Mouse (Mus musculus) urinary bladder, postnatal 4 days (tissue): ENCODE results near the gene Pmepa1.

Experiments used
- DNase-seq, 2 experiments: peaks; one replicate each; pipeline ENCODE4 v3.0.0; 2021 to 2022; ENCODE audit warnings: low spot score in 2 of 2

Gene Pmepa1

DNA sequence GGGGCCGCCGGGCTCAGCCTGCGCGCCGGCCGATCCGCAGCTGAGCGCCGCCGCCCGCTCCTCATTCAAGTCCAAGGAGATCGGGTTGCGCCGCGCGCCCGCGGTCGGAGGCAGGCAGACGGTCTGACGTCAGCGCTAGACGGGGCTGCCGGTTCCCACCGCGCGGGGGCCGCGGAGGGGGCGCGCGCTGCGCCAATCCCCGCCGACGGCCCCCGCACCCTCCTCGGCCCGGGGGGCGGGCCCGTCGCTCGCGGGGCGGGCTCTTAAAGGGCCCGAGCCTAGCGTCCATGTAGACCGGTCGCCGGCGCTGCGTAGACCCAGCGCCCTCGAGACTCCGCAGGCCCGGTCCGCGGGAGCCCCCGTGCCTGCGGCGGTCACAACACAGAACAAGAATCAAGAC, at the start of gene Pmepa1:
Gene Pmepa1, minus strand, starts transcription at position 125 of the 400 bp plus-strand sequence.
- peak; percentile 91 to 92 for DNase-seq

DNA sequence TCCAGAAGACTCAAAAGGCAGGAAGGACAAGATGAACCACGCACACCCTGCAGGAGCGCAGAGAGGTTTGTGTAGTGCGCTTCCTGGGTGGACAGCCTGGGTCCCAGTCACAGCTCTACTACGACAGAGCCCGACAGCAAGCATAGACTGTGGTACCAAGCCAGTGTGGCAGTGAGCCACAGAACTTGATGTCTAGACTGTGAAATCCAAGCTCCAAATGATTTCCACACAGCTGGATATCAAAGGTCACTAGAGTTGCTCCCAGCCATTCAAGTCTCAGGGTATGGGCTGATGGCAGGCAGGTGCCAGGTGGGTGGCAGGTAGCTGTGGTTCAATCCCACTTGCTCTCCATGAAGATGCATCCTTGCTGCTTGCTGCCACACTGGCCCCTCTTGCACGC, 45.4 kb upstream of the Pmepa1 start:
- no peak for DNase-seq

DNA sequence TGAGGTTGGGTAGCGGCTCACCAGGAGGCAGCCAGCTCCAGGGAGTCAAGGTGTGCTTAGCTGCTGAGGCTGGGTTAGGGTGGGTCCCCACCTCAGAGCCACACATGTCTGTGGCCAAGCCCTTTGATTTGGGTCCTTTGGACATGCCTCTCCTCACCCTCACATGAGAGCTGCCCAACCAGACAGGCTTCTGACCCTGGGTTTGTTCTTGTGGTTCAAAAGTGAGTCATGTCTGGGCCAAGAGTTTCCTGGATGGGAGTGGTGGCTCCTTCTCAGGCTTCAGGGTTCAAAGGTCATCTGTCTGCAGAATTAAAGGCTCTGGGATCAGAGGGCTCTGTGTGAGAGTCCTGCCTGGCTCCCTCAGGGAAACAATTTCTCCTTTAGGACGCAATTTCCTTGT, 44.9 kb upstream of the Pmepa1 start:
- DNase-seq, result no peak

DNA sequence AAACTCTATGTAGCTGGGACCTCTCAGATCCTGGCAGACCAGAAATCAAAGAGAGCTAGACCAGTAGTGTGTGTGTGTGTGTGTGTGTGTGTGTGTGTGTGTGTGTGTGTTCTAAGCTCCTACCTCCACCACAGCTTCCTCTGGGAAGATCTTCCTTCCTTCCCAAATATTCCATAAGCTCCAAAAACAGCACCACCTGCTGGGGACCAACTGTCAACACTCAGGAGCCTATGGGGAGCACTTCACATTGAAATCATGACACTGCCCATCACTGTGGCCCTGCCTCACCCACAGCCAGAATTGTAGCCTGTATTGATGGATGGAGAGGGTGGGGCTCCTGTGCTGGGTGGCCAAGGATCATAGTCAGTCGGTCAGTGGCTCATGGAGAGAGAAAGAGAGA, 38.0 kb upstream of the Pmepa1 start:
- no peak for DNase-seq

DNA sequence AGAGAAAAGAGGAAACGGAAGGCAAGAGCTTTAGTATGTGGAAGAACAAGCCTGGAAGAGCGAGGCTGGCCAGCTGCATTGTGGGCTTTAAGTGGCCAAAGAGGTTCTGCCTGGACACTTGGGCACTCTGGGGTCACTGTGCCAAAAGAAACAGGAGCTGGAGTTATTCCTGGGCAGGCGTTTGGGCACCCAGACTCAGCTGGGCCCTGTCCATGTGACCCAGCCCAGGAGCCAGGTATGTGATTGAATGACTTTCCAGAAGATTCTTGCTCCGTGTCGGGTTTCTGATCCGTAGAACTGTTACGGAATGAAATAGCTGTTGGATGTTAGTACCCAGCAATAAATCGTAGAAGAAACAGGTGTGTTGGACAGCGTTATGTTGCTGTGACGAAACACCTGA, 32.2 kb upstream of the Pmepa1 start:
- no peak for DNase-seq

DNA sequence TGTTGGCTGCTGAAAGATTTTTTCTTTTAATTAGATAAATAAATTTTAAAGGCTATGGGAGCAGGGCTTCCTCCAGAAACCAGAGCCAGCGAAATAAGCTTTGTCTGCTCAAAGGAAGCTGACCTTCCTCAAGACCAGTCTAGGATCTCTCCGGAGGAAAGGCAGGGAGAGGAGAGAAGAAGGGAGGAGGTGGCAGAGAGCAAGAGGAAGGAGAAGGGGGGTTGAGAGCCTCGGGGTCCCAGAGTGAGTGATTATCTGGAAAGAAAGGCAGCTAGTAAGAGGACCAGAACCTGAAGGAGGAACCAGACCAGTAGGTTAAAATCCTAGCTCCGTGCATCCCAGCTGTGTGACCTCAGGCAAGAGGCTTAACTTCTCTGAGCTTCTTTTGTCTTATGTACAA, 31.7 kb upstream of the Pmepa1 start:
- no peak for DNase-seq

DNA sequence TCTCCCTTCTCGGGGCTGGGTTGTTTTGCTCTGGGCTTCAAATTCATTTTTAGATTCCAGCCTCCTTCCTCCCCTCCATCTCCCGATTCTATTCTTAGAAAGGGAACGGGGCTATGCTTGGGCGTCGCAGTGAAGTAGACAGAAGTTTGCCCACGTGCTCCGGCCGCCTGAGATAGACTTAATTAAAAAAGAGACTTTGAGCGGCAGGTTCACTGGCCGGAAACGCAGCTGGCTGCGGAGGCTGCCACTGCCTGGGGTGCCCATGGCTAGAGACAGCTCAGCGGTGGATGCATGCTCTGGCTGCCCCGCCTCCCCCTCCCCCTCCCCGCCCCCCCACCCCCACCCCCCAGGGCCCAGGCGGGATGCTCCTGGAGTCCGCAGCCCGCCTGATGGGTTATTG, 31.2 kb upstream of the Pmepa1 start:
- peak in 1 of 2 experiments; percentile 28 for DNase-seq

DNA sequence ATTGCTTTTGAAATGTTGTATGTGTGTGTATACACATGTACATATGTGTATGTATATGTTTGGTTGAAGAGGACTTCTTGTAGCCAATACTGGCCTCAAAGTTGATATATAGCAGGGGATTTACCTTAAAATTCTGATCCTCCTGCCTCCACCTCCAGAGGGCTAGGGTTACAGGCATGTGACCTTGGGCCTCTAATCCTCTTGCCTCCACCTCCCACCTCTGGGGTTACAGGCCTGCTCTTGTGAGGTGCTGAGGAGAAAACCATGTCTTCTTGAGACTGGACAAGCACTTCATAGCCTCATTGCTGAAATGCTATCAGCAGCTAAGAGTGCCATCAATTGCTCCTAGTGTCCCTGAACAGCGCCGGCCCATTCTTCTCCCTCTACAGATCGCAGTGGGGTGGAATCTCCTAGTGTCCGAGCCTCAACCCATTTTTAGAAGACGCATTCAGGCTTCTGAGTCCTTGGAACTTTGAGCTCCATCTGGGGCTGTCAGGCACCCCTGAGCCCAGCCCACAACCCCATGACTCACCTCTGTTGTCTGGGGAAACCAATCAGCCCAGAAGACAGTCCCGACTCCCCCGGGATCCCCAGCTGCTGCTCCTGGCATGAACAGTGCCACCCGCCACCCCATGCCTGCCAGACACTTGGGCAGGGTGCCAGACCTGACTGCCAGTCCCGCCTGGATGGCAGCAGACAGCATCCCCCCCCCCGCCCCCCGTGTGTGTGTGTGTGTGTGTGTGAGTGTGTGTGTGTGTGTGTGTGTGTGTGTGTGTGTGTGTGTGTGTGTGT, 30.6 kb upstream of the Pmepa1 start:
- DNase-seq, result peak; percentile 70 to 77

DNA sequence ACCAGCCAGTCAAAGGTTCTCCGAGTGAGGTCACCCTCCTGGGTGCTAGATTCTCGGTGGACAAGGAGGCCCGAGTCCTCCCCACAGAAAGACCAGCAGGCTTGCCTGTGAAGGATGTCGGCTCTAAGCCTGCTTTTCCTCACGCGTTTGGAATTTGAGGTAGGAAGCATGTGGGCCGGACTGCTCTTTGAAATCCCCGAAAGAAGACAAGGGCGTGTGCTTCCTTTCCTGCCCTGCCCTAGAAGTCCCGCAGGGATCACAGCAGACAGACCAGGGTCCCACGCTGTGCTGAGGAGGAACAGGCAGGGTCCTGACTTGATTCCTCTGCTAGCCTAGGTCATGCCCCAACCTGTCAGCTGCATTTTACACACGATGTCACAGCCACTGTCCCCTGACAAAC, 28.7 kb upstream of the Pmepa1 start:
- no peak for DNase-seq

DNA sequence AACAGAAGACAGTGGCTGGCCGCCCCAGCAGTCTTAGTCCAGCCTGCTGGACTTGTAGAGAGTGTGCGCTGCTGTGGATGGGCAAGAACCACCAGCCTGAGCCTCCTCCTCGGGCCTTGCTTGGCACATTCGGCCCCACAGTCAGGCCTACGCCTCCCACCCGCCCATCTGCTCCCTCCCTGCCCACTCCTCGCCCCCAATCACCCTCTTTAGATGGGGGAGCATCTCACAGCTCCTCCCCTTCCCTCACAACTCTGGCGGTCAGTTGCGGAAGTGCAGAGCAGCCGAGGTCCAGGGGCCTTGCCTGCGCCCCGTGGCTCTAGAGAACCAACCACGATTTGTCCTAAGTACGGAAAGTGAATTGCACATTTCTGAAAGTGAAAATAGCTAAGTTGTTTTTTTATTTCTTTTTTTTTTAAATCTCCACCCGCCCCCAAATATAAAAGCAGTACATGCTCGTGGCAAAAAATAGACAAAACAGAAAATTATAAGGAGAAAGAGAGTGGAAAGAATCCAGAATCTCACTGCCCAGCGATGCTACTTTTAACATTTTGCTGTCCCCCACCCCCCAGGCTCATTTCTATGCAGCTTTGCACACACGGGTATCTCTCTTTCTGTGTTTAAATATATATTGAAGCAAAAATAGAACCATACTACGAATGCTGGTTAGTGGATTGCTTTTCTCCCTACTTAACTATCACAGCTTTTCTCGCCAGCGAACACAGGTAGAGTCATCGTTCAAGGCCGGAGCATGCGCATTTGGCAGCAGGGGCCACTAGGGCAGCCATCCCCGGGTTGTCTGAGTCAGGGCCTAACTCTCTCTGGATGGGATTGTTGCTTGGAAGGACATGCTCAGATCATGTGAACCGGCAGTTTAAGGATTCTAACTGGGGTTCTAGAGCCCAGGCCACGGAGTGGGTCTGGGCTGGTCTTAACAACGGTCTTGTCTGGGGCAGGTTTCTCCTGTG, 24.6 kb upstream of the Pmepa1 start:
- peak in 1 of 2 experiments; percentile 33 for DNase-seq

DNA sequence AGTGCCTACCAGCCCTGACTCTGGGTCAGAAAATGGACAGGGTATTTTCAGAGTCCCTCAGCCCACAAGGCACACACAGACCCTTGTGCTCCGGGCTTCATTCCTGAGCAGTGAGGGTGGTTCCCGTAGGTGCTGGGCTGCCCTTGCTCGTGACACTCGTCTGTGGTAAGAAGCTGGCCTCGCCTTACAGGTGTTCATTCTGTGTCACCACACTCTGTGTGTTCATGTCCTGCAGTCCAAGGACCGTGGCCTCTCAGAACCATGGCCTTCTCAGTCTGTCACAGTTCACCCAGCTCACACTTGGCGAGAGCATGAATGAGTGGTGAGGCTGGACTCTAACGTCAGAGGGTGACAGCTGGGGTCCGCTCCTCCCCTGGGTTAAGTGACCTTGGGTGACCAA, 20.1 kb upstream of the Pmepa1 start:
- no peak for DNase-seq

DNA sequence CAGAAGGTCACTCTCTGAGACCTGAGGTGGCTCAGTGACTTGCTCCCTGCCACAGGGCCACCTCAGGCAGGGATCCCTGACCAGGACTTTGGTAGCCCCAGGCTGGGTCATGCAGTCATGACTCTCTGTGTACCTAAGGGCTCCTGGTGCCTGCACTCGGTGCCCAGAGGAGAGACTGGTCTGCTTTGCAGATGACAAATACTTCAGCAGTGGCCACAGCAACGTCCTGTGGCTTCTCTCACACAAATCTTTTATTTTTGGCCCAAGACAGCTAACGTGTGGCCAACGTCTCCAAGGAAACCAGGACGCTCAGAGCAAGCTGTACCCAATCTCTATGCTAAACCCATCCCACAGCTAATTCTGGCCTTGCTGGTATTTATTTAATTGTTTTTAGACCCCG, 16.7 kb upstream of the Pmepa1 start:
- no peak for DNase-seq

DNA sequence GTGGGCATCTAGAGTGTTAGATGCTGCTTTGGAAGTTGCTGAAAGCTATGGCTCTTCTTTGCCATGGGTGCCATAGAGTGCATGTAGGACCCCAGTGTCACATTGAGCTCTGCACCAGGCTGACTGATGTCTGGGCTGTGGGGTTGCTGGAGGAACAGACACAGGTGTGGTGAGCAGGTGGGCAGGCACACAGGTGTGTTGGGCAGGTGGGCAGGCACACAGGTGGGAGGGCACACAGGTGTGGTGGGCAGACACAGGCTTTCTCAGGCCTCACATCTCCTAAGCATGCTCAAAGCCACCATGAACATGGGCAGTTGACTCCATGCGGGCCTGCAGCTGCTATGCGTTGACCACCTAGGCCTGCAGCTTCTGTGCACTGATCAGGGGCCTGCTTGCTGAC, 16.2 kb upstream of the Pmepa1 start:
- DNase-seq, result no peak

DNA sequence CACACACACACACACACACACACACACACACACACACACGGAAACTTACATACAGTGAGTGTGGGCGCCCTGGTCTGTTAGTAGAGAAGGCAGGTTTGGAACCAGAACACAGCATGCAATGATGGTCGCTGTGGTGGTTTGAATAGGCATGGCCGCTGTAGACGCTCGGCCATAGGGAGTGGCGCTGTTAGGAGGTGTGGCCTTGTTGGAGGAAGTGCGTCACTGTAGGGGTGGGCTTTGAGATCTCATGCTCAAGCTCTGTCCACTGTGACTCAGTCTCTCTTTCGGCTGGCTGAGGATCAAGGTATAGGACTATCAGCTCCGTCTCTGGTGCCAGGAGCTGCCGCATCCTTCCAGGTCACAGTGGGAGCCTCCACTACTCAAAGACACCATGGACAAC, 14.6 kb upstream of the Pmepa1 start:
- no peak for DNase-seq

DNA sequence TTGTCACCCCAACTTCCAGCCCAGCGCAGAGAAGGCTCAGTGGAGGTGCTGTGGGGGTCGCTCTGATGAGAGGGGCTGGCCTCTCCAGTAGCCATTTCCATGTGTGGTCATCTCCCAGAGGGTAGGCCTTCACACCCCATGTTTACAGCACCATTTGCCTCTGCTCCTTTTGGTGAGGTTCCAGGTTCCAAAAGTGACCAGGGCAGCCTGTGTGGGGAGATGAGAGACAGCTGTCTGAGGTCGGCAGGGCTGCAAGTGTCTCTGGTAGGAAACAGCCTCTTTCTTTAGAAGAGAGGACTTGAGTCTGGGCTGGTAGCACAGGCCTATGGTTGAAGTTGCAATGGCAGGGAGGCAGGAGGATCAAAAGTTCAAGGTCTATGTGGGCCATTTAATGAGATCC, 13.6 kb upstream of the Pmepa1 start:
- no peak for DNase-seq

DNA sequence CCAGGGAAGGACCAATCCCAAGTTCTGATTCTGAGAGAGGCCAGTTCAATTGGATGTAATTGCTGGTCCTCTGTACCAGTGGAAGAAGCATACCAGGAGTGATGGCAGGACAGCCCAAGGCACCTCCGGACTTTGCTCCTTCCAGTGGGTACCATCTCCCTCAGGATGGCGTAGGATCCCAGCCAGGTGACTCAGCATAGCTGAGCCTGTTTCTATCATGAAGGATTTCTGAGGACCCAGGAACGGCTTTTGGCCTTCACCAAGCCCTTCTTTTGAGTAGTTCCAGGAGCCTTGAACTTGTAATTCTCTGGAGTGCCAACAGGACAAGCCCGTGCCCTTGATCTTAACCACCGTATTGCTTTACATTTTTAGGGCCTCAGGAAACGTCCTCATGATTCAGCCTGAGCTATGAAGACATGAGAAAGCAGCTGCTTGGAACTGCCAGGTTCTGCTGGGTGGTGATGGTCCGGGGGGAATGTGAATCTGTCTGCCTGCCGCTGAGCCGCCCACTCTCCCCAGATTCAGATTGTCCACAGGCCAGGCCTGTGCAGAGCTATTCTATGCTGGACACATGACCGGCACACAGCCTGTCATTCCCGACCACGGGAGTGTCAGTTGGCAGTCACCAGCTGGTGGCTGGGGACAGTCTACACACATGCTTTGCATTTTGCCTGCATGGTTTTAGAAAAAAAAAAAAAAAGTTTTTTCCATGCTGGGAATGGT, 9.6 kb upstream of the Pmepa1 start:
- DNase-seq, result no peak

DNA sequence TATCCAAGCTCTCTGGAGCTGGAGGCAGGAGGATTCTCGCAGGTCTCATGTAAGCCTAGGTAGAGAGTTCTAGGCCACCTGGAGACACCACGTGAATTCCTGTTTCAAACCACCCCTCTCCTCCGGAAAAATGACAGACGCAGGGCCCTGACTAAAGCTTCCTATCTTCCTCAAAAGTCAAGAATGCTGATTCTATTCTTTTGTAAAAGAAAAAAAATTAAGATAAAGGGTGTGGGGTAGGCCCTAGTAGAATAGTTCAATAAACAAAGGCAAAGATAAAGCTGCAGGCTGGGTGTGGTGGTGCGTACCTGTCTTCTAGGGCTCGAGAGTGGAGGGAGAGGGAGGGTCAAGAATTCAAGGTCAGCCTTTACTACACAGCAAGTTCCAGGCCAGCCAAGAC, 8.4 kb upstream of the Pmepa1 start:
- no peak for DNase-seq

DNA sequence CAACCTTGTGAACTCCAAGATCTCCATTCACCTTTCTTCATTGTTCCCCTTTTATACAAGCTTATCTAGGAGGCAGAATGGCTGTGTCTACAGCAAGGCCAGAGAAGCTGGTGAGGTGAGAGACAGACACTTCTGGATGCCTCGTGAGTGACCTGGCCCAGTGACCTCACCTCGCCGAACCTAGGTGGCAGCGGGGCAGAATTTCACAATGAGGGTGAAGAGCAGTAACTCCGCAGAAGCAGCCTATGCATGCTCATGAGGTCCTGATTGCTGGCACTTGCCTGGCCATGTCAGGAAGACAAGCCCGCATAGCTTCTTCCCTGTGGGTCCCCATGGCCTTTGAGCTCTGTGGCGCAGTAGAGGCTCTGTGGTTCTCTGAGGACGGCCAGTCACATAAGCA, 5.9 kb upstream of the Pmepa1 start:
- DNase-seq, result no peak

DNA sequence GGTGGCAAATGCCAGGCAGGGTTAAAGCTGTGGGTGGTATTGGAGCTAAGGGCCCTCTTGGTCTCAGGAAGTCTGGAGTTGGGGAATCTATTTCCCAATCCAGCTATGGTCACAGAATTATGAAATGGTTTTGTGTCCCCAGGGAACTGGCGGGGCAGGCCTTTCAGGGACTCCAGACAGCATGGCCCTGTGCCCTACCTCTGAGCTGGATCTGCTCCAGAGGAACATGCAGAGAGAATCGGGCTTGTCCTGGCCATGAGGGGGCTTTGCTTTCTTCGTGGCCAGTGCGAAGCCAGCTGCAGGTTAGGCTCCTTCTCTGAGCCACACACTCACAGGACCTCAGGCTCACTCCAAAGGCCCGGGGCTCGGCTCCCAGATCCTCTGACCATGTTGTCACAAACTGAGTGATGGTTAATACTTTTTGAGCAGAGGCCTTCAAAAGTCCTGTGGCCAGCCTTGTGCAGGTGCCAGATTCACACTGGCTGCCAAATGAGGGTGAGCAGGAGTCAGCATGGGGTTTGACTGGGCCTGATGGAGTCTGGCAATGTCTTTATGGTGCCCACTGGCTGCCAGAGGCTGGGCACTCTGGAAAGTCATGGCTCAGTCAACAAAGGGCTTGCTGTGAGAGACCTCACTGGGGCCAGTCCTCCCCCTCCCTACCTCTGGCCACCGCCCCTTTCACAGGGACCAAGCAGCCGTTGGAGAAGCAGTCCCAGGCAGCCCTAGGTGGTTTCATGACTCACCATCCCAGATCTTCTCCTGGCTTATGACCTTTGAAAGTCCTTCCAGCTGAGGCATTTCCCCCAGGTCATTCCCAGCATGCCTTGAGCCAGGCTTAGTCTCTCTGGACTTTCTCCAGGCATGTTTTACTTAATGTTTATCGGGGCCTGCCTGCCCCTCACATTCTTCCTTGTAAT, 4.9 kb upstream of the Pmepa1 start:
- no peak for DNase-seq

DNA sequence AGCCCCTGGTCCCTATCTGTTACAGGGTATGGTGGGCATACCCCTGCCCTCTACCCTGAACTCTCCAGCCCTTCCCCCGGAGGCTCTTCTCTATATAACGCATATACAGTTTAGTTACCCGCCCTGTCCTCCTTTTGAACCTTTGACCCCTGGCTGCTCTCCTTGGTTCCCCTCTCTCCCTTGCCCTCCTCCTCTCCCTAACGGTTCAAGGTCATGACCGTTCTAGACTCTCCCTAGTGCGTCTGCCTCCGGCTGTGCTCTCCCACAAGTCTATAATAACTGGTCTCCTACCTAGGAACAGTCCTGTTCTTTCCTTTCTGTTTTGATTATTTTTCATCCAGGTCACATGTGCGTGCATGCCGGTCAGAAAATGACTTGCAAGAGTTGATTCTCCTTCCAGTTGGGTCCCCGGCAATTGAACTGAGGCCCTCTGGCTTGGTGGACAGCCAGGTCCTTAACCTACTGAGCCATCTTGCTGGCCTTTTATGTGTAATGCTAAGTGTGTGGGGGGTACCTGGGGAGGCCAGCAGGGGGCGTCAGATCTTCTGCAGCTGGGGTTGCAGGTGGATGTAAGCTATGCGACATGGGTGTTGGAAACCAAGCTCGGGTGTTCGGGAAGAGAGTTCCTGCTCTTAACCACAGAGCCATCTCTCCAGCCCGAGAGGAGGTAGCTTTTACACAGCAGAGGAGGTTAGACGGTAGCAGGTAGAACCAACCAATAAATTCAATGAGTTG, 2.7 kb upstream of the Pmepa1 start:
- DNase-seq, result no peak
